Mouse (Mus musculus): Measurements from ENCODE around the gene Cdkn2aip. TPM values are rescaled to one million over a fixed set of nuclear protein-coding genes. Genes with fewer than 3 reads are reported as not detected.

Cdkn2aip gene
- polyA plus RNA-seq, 1 experiment from 2014 or later, result 27.4 TPM

GRCm38 (mm10) chr8:47693119-47693518 is 20.6 kb downstream of the Cdkn2aip start:
- 11% methylated on average over 2 of the region's 2 CpGs for WGBS
- Histone ChIP-seq H3K27me3 (replicated peaks) (no peaks in the 10 kb centered on the region), H3K36me3 (no peaks in the 10 kb centered on the region)

DNA sequence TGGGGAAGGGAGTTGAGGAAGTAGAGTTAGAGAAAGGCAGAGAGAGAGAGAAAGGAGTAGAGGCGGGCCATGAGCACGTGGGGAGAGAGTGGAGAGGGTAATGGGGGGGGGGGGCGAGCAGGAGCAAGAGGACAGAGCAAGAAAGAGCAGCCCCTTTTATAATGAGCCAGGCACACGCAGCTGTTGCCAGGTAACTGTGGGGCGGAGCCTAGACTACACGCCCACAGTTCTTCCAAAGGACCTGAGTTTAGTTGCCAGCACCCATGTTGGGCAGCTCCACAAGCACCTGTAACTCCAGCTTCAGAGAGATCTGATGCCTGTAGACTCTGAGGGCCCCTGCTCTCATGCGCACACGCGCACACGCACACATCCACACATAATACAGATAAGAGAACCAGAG is 21.9 kb downstream of the Cdkn2aip start:
- H3K9ac ChIP-seq (replicated peaks), result no peak overlapping the region
- H3K27ac ChIP-seq (replicated peaks), result no peak overlapping the region
- no peaks in the 10 kb centered on the region for H3K27me3 ChIP-seq (replicated peaks)
- no peak for ATAC-seq (ENCODE audit: low FRiP score)
- H3K4me2 ChIP-seq, result no peak overlapping the region
- no peaks in the 10 kb centered on the region for H3K36me3 ChIP-seq
- 0 out of 2 replicates have a peak, but pooled peaks cover 5% of the 10 kb centered on the region for H3K4me1 ChIP-seq
- H3K9me3 ChIP-seq (replicated peaks), result no peaks in the 10 kb centered on the region
- WGBS, result 70% methylated on average over 10 of the region's 10 CpGs
- no peak overlapping the region for H3K4me3 ChIP-seq (replicated peaks)

More at GRCm38 (mm10) chr8:47693119-47693518, 20.6 kb downstream of the Cdkn2aip start:
- H3K9me3 ChIP-seq (replicated peaks), result no peaks in the 10 kb centered on the region
- H3K4me1 ChIP-seq, result 0 out of 2 replicates have a peak, but pooled peaks cover 5% of the 10 kb centered on the region
- H3K4me2 ChIP-seq, result no peak overlapping the region
- ATAC-seq (ENCODE audit: low FRiP score), result no peak
- H3K27ac ChIP-seq (replicated peaks), result no peak overlapping the region
- no peak overlapping the region for H3K4me3 ChIP-seq (replicated peaks)
- H3K9ac ChIP-seq (replicated peaks), result no peak overlapping the region

GRCm38 (mm10) chr8:47691303-47691702 is 22.4 kb downstream of the Cdkn2aip start:
- no peak overlapping the region; the same call in 1 of the 2 replicates for H3K4me3 ChIP-seq (replicated peaks)
- 49% methylated on average over 7 of the region's 7 CpGs for WGBS
- no peaks in the 10 kb centered on the region for H3K36me3 ChIP-seq
- no peak overlapping the region for H3K9ac ChIP-seq (replicated peaks)
- no peaks in the 10 kb centered on the region for H3K9me3 ChIP-seq (replicated peaks)
- H3K4me1 ChIP-seq, result 0 out of 2 replicates have a peak, but pooled peaks cover 5% of the 10 kb centered on the region
- no peak overlapping the region for H3K27ac ChIP-seq (replicated peaks)
- ATAC-seq (ENCODE audit: low FRiP score), result no peak
- H3K27me3 ChIP-seq (replicated peaks), result no peaks in the 10 kb centered on the region
- no peak overlapping the region for H3K4me2 ChIP-seq

- Histone ChIP-seq H3K9me3 (replicated peaks) (no peaks in the 10 kb centered on the region), H3K9ac (replicated peaks) (no peak overlapping the region; the same call in 1 of the 2 replicates), H3K27me3 (replicated peaks) (no peaks in the 10 kb centered on the region), H3K4me3 (replicated peaks) (peak overlapping the region; percentile 21), H3K4me2 (peak overlapping the region; percentile 48), H3K27ac (replicated peaks) (no peak overlapping the region), H3K36me3 (no peaks in the 10 kb centered on the region), H3K4me1 (0 out of 2 replicates have a peak, but pooled peaks cover 5% of the 10 kb centered on the region)
- no peak for ATAC-seq (ENCODE audit: low FRiP score)
- WGBS, result 3% methylated on average over 16 of the region's 16 CpGs
Measured at GRCm38 (mm10) chr8:47690674-47691078, 23.1 kb downstream of the Cdkn2aip start.

DNA sequence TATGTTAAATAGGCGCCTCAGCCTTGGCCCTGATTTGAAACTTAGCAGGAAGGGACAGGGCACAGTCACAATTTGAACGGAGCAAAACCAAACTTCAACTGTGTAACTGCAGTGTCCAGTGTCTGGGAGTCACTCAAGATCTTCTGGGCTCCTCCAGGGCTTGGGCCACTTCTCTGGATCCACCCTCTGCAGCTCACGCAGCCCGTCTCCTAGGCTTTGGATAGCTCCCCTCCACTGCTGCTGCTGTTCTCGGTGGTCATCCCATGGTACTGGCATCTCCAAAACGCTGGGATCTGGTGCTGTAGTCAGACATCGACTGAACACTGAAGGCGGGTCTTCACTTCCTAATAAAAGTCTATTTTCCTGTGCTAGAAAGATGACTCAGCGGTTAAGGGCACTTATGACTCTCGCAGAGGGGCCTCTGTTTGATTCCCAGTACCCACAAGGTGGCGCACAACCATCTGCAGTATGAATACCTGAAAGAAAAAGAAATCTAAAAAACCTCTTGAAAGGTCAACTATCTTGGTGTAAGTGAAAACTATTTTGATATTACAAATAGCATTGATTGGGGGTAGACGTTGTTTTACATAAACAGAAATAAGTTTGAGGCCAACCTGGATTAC is 23.9 kb downstream of the Cdkn2aip start:
- Histone ChIP-seq H3K4me1 (0 out of 2 replicates have a peak, but pooled peaks cover 5% of the 10 kb centered on the region), H3K4me2 (no peak overlapping the region), H3K9ac (replicated peaks) (no peak overlapping the region), H3K36me3 (no peaks in the 10 kb centered on the region), H3K27me3 (replicated peaks) (no peaks in the 10 kb centered on the region), H3K27ac (replicated peaks) (no peak overlapping the region), H3K4me3 (replicated peaks) (no peak overlapping the region), H3K9me3 (replicated peaks) (no peaks in the 10 kb centered on the region)
- ATAC-seq (ENCODE audit: low FRiP score), result no peak
- 62% methylated on average over 12 of the region's 12 CpGs for WGBS

GRCm38 (mm10) chr8:47684441-47684840 is 29.3 kb downstream of the Cdkn2aip start:
- H3K27ac ChIP-seq (replicated peaks), result no peak overlapping the region
- H3K36me3 ChIP-seq, result no peaks in the 10 kb centered on the region
- no peak overlapping the region for H3K9ac ChIP-seq (replicated peaks)
- no peaks in the 10 kb centered on the region for H3K9me3 ChIP-seq (replicated peaks)
- H3K4me2 ChIP-seq, result no peak overlapping the region
- ATAC-seq (ENCODE audit: low FRiP score), result no peak
- 80% methylated on average over 5 of the region's 5 CpGs for WGBS
- H3K27me3 ChIP-seq (replicated peaks), result no peaks in the 10 kb centered on the region
- H3K4me1 ChIP-seq, result no peaks in the 10 kb centered on the region
- H3K4me3 ChIP-seq (replicated peaks), result no peak overlapping the region

GRCm38 (mm10) chr8:47683994-47684393 is 29.7 kb downstream of the Cdkn2aip start:
- Histone ChIP-seq H3K27me3 (replicated peaks) (no peaks in the 10 kb centered on the region), H3K27ac (replicated peaks) (no peak overlapping the region), H3K4me3 (replicated peaks) (no peak overlapping the region), H3K9me3 (replicated peaks) (no peaks in the 10 kb centered on the region), H3K4me1 (no peaks in the 10 kb centered on the region), H3K9ac (replicated peaks) (no peak overlapping the region), H3K36me3 (no peaks in the 10 kb centered on the region), H3K4me2 (no peak overlapping the region)
- ATAC-seq (ENCODE audit: low FRiP score), result no peak
- WGBS, result 91% methylated on average over 9 of the region's 9 CpGs

- Histone ChIP-seq H3K36me3 (no peaks in the 10 kb centered on the region), H3K27me3 (replicated peaks) (no peaks in the 10 kb centered on the region), H3K4me1 (peaks cover 7% of the 10 kb centered on the region), H3K9me3 (replicated peaks) (no peaks in the 10 kb centered on the region), H3K27ac (replicated peaks) (no peak overlapping the region), H3K9ac (replicated peaks) (no peak overlapping the region), H3K4me3 (replicated peaks) (no peak overlapping the region), H3K4me2 (no peak overlapping the region)
- no peak for ATAC-seq (ENCODE audit: low FRiP score)
- WGBS, result 84% methylated on average over 4 of the region's 4 CpGs
Measured at GRCm38 (mm10) chr8:47680306-47680705, 33.4 kb downstream of the Cdkn2aip start.

DNA sequence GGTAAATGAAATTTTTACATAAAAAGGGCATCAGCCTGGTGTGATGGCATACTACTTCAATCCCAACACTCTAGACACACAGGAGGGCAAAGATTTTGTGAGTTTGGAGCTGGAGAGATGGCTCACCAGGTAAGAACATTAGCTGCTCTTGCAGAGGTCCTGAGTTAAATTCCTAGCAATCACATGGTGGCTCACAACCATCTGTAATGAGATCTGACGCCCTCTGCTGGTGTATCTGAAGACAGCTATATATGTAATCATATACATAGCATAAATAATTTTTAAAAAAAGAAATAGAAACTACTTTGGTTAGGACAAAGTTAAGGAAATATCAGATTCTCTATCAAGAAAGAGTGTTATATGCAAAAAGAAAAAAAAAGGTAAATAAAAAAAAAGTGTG is 34.1 kb downstream of the Cdkn2aip start:
- no peaks in the 10 kb centered on the region for H3K27me3 ChIP-seq (replicated peaks)
- ATAC-seq (ENCODE audit: low FRiP score), result no peak
- H3K4me2 ChIP-seq, result no peak overlapping the region
- no peak overlapping the region for H3K9ac ChIP-seq (replicated peaks)
- 79% methylated on average over 1 of the region's 1 CpGs for WGBS
- no peak overlapping the region for H3K27ac ChIP-seq (replicated peaks)
- H3K4me3 ChIP-seq (replicated peaks), result no peak overlapping the region
- no peaks in the 10 kb centered on the region for H3K36me3 ChIP-seq
- H3K4me1 ChIP-seq, result peaks cover 7% of the 10 kb centered on the region
- H3K9me3 ChIP-seq (replicated peaks), result no peaks in the 10 kb centered on the region

DNA sequence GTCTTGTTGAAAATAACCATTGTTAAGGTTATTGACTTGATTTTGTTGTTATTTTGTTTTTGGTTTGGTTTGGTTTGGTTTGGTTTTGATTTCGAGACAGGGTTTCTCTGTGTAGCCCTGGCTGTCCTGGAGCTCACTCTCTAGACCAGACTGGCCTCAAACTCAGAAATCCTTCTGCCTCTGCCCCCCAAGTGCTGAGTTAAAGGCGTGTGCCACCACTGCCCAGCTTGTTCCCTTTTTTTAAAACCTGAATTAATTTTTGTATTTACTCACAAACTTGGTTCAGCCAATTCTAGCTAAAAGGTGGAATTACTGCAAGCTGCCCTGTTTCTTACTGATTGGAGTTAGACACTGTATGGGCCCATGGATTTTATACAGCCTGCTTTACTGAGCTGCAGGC is 37.1 kb downstream of the Cdkn2aip start:
- peaks cover 10% of the 10 kb centered on the region for H3K4me1 ChIP-seq
- no peak overlapping the region for H3K27ac ChIP-seq (replicated peaks)
- peak overlapping the region; percentile 71 for H3K4me2 ChIP-seq
- H3K4me3 ChIP-seq (replicated peaks), result peak overlapping the region; percentile 100
- 49% methylated on average over 2 of the region's 2 CpGs for WGBS
- no peak overlapping the region for H3K9ac ChIP-seq (replicated peaks)
- no peaks in the 10 kb centered on the region for H3K27me3 ChIP-seq (replicated peaks)
- no peaks in the 10 kb centered on the region for H3K9me3 ChIP-seq (replicated peaks)
- ATAC-seq (ENCODE audit: low FRiP score), result no peak
- H3K36me3 ChIP-seq, result no peaks in the 10 kb centered on the region

- peak overlapping the region; percentile 81; the same call in 1 of the 2 replicates for H3K9ac ChIP-seq (replicated peaks)
- no peaks in the 10 kb centered on the region for H3K9me3 ChIP-seq (replicated peaks)
- 0 out of 2 replicates have a peak overlapping the region, but pooled peaks have one; percentile 94 for H3K27ac ChIP-seq (replicated peaks)
- no peaks in the 10 kb centered on the region for H3K27me3 ChIP-seq (replicated peaks)
- H3K4me3 ChIP-seq (replicated peaks), result peak overlapping the region; percentile 100
- peak overlapping the region; percentile 71 for H3K4me2 ChIP-seq
- no peak for ATAC-seq (ENCODE audit: low FRiP score)
- no peaks in the 10 kb centered on the region for H3K36me3 ChIP-seq
- 2% methylated on average over 15 of the region's 15 CpGs for WGBS
- peaks cover 10% of the 10 kb centered on the region for H3K4me1 ChIP-seq
Measured at GRCm38 (mm10) chr8:47676224-47676623, 37.5 kb downstream of the Cdkn2aip start.

GRCm38 (mm10) chr8:47675786-47676185 is 37.9 kb downstream of the Cdkn2aip start:
- H3K9ac ChIP-seq (replicated peaks), result peak overlapping the region; percentile 81
- peak overlapping the region; percentile 100 for H3K4me3 ChIP-seq (replicated peaks)
- no peaks in the 10 kb centered on the region for H3K36me3 ChIP-seq
- WGBS, result 0% methylated on average over 20 of the region's 20 CpGs
- peak; percentile 11 for ATAC-seq (ENCODE audit: low FRiP score)
- H3K27me3 ChIP-seq (replicated peaks), result no peaks in the 10 kb centered on the region
- H3K9me3 ChIP-seq (replicated peaks), result no peaks in the 10 kb centered on the region
- peaks cover 10% of the 10 kb centered on the region for H3K4me1 ChIP-seq
- H3K4me2 ChIP-seq, result peak overlapping the region; percentile 71
- H3K27ac ChIP-seq (replicated peaks), result peak overlapping the region; percentile 94
